Mouse (Mus musculus) neural tube, embryonic 15.5 days (tissue): Measurements from ENCODE around the gene Dnah17. TPM values are rescaled to one million over a fixed set of nuclear protein-coding genes. Genes with fewer than 3 reads are reported as not detected.

Experiments used
- ATAC-seq: fragments of 200-750 bp; cut with Nextera tagmentation; 2 replicates; pipeline ENCODE4 v1.8.0; 2017; ENCODE audit warnings: mild to moderate bottlenecking, moderate TSS enrichment, moderate library complexity; ENCODE audit not compliant: low FRiP score
- H3K27ac ChIP-seq: fragments of 300-500 bp; sonication (generic); replicated peaks from 2 replicates; pipeline ENCODE4 v1.5.1; 2015; ENCODE audit warnings: mild to moderate bottlenecking, inconsistent platforms
- H3K27me3 ChIP-seq: fragments of 300-500 bp; sonication (generic); replicated peaks from 2 replicates; pipeline ENCODE4 v1.6.1; 2015; ENCODE audit warnings: inconsistent platforms
- H3K36me3 ChIP-seq: fragments of 300-500 bp; sonication (generic); 2 replicates; pipeline ENCODE4 v1.6.1; 2015; ENCODE audit warnings: inconsistent platforms
- H3K4me1 ChIP-seq: fragments of 300-500 bp; sonication (generic); 2 replicates; pipeline ENCODE4 v1.6.1; 2015; ENCODE audit warnings: inconsistent platforms
- H3K4me2 ChIP-seq: fragments of 300-500 bp; sonication (generic); 2 replicates; pipeline ENCODE4 v1.6.1; 2015; ENCODE audit warnings: inconsistent platforms, mild to moderate bottlenecking, moderate library complexity
- H3K4me3 ChIP-seq: fragments of 300-500 bp; sonication (generic); replicated peaks from 2 replicates; pipeline ENCODE4 v1.5.1; 2015; ENCODE audit warnings: mild to moderate bottlenecking, inconsistent platforms
- H3K9ac ChIP-seq: fragments of 300-500 bp; sonication (generic); replicated peaks from 2 replicates; pipeline ENCODE4 v1.6.1; 2015; ENCODE audit warnings: mild to moderate bottlenecking, inconsistent platforms
- H3K9me3 ChIP-seq: fragments of 300-500 bp; sonication (generic); replicated peaks from 2 replicates; pipeline ENCODE4 v1.6.1; 2016; ENCODE audit warnings: inconsistent platforms
- WGBS: fragments of 180-500 bp; shearing (Covaris S2); methylation state at CpG from one replicate; pipeline ENCODE4 v1.1.7; 2015; ENCODE audit warnings: mixed read lengths; 5-methylcytosine and 5-hydroxymethylcytosine counted together
- polyA plus RNA-seq: library from polyadenylated mRNA; unstranded; fragments of >200 nt; fragmentation: Nextera tagmentation; extraction: Ambion mirVana; gene quantifications from 2 replicates; pipeline ENCODE4 v1.2.1, GENCODE M21; 2015

Dnah17 gene
- polyA plus RNA-seq = 0.19 and 0.28 TPM in 2 replicates

- H3K4me3 ChIP-seq = no peak within 1 kb of the TSS
- no peaks in the 10 kb centered on the region for H3K9me3 ChIP-seq
- H3K36me3 ChIP-seq = no peaks in the 10 kb centered on the region
- no peak within 1 kb of the TSS for H3K9ac ChIP-seq
- H3K4me2 ChIP-seq = no peak within 1 kb of the TSS
- H3K4me1 ChIP-seq = peaks cover 20% of the 10 kb centered on the region
- WGBS = 90% methylated on average over 7 of the region's 7 CpGs
- no peak for ATAC-seq
- no peaks in the 10 kb centered on the region for H3K27me3 ChIP-seq
- H3K27ac ChIP-seq = no peak within 1 kb of the TSS
Measured at GRCm38 (mm10) chr11:118130534-118130933, at the start of gene Dnah17. TSS of gene Dnah17 (minus strand) at chr11:118130634.

- no peak overlapping the region for H3K9ac ChIP-seq
- H3K4me3 ChIP-seq = no peak overlapping the region
- H3K4me1 ChIP-seq = no peaks in the 10 kb centered on the region
- no peaks in the 10 kb centered on the region for H3K27me3 ChIP-seq
- no peak overlapping the region for H3K27ac ChIP-seq
- H3K36me3 ChIP-seq = peaks cover 88% of the 10 kb centered on the region
- no peak overlapping the region for H3K4me2 ChIP-seq
- H3K9me3 ChIP-seq = no peaks in the 10 kb centered on the region
- ATAC-seq = no peak
- 89% methylated on average over 7 of the region's 7 CpGs for WGBS
Measured at GRCm38 (mm10) chr11:118180199-118180598, 49.8 kb upstream of the Dnah17 start.

GRCm38 (mm10) chr11:118178236-118178635 lies 47.8 kb upstream of the Dnah17 start:
- ATAC-seq = no peak
- no peak overlapping the region for H3K4me2 ChIP-seq
- H3K9me3 ChIP-seq = no peaks in the 10 kb centered on the region
- WGBS = 87% methylated on average over 5 of the region's 5 CpGs
- H3K4me3 ChIP-seq = no peak overlapping the region
- H3K27ac ChIP-seq = no peak overlapping the region
- no peaks in the 10 kb centered on the region for H3K4me1 ChIP-seq
- peaks cover 83% of the 10 kb centered on the region for H3K36me3 ChIP-seq
- H3K27me3 ChIP-seq = no peaks in the 10 kb centered on the region
- no peak overlapping the region for H3K9ac ChIP-seq

- no peaks in the 10 kb centered on the region for H3K27me3 ChIP-seq
- H3K4me3 ChIP-seq = no peak overlapping the region
- no peak overlapping the region for H3K4me2 ChIP-seq
- 88% methylated on average over 7 of the region's 7 CpGs for WGBS
- no peak for ATAC-seq
- no peak overlapping the region for H3K27ac ChIP-seq
- H3K9me3 ChIP-seq = no peaks in the 10 kb centered on the region
- no peak overlapping the region for H3K9ac ChIP-seq
- no peaks in the 10 kb centered on the region for H3K4me1 ChIP-seq
- H3K36me3 ChIP-seq = peaks cover 65% of the 10 kb centered on the region
Measured at GRCm38 (mm10) chr11:118174752-118175151, 44.3 kb upstream of the Dnah17 start.

GRCm38 (mm10) chr11:118172768-118173167 lies 42.3 kb upstream of the Dnah17 start:
- no peak for ATAC-seq
- Histone ChIP-seq H3K4me2 (no peak overlapping the region), H3K27ac (no peak overlapping the region), H3K9me3 (no peaks in the 10 kb centered on the region), H3K36me3 (peaks cover 68% of the 10 kb centered on the region), H3K4me3 (no peak overlapping the region), H3K27me3 (no peaks in the 10 kb centered on the region), H3K9ac (no peak overlapping the region), H3K4me1 (no peaks in the 10 kb centered on the region)
- WGBS = 86% methylated on average over 5 of the region's 5 CpGs

- 87% methylated on average over 5 of the region's 5 CpGs for WGBS
- Histone ChIP-seq H3K36me3 (peaks cover 68% of the 10 kb centered on the region), H3K4me2 (no peak overlapping the region), H3K4me3 (no peak overlapping the region), H3K27me3 (no peaks in the 10 kb centered on the region), H3K9ac (no peak overlapping the region), H3K9me3 (no peaks in the 10 kb centered on the region), H3K27ac (no peak overlapping the region), H3K4me1 (no peaks in the 10 kb centered on the region)
- no peak for ATAC-seq
Measured at GRCm38 (mm10) chr11:118170333-118170732, 39.9 kb upstream of the Dnah17 start.

GRCm38 (mm10) chr11:118168714-118169113 lies 38.3 kb upstream of the Dnah17 start:
- Histone ChIP-seq H3K9ac (no peak overlapping the region), H3K4me2 (no peak overlapping the region), H3K4me1 (no peaks in the 10 kb centered on the region), H3K9me3 (no peaks in the 10 kb centered on the region), H3K27ac (no peak overlapping the region), H3K27me3 (no peaks in the 10 kb centered on the region), H3K4me3 (no peak overlapping the region), H3K36me3 (peaks cover 70% of the 10 kb centered on the region)
- 66% methylated on average over 9 of the region's 9 CpGs for WGBS
- ATAC-seq = no peak

- no peaks in the 10 kb centered on the region for H3K27me3 ChIP-seq
- H3K4me2 ChIP-seq = no peak overlapping the region
- H3K9me3 ChIP-seq = no peaks in the 10 kb centered on the region
- H3K4me3 ChIP-seq = no peak overlapping the region
- no peaks in the 10 kb centered on the region for H3K4me1 ChIP-seq
- peaks cover 67% of the 10 kb centered on the region for H3K36me3 ChIP-seq
- no peak overlapping the region for H3K9ac ChIP-seq
- H3K27ac ChIP-seq = no peak overlapping the region
- ATAC-seq = no peak
- WGBS = 86% methylated on average over 5 of the region's 5 CpGs
Measured at GRCm38 (mm10) chr11:118166626-118167025, 36.2 kb upstream of the Dnah17 start.

GRCm38 (mm10) chr11:118165681-118166080 lies 35.2 kb upstream of the Dnah17 start:
- Histone ChIP-seq H3K9me3 (no peaks in the 10 kb centered on the region), H3K36me3 (peaks cover 67% of the 10 kb centered on the region), H3K27ac (no peak overlapping the region), H3K27me3 (no peaks in the 10 kb centered on the region), H3K4me2 (no peak overlapping the region), H3K4me1 (peaks cover 2% of the 10 kb centered on the region; the same call in 1 of the 2 replicates), H3K4me3 (no peak overlapping the region), H3K9ac (no peak overlapping the region)
- 59% methylated on average over 11 of the region's 11 CpGs for WGBS
- ATAC-seq = no peak

- ATAC-seq = no peak
- Histone ChIP-seq H3K27ac (no peak overlapping the region), H3K4me3 (no peak overlapping the region), H3K9ac (no peak overlapping the region), H3K4me1 (peaks cover 2% of the 10 kb centered on the region; the same call in 1 of the 2 replicates), H3K9me3 (no peaks in the 10 kb centered on the region), H3K36me3 (peaks cover 58% of the 10 kb centered on the region), H3K4me2 (no peak overlapping the region), H3K27me3 (no peaks in the 10 kb centered on the region)
- WGBS = 84% methylated on average over 8 of the region's 8 CpGs
Measured at GRCm38 (mm10) chr11:118164566-118164965, 34.1 kb upstream of the Dnah17 start.

GRCm38 (mm10) chr11:118162245-118162644 lies 31.8 kb upstream of the Dnah17 start:
- H3K27ac ChIP-seq = no peak overlapping the region
- WGBS = 78% methylated on average over 10 of the region's 10 CpGs

GRCm38 (mm10) chr11:118161240-118161639 lies 30.8 kb upstream of the Dnah17 start:
- no peak overlapping the region for H3K4me2 ChIP-seq
- no peak overlapping the region for H3K4me3 ChIP-seq
- ATAC-seq = no peak
- H3K27me3 ChIP-seq = no peaks in the 10 kb centered on the region
- no peaks in the 10 kb centered on the region for H3K9me3 ChIP-seq
- 79% methylated on average over 6 of the region's 6 CpGs for WGBS
- H3K36me3 ChIP-seq = peaks cover 27% of the 10 kb centered on the region
- no peak overlapping the region for H3K27ac ChIP-seq
- no peak overlapping the region for H3K9ac ChIP-seq
- peaks cover 2% of the 10 kb centered on the region; the same call in 1 of the 2 replicates for H3K4me1 ChIP-seq

More at GRCm38 (mm10) chr11:118162245-118162644, 31.8 kb upstream of the Dnah17 start:
- no peak for ATAC-seq
- H3K27me3 ChIP-seq = no peaks in the 10 kb centered on the region
- peaks cover 2% of the 10 kb centered on the region; the same call in 1 of the 2 replicates for H3K4me1 ChIP-seq
- H3K4me3 ChIP-seq = no peak overlapping the region
- no peaks in the 10 kb centered on the region for H3K9me3 ChIP-seq
- H3K36me3 ChIP-seq = peaks cover 37% of the 10 kb centered on the region
- no peak overlapping the region for H3K9ac ChIP-seq
- H3K4me2 ChIP-seq = no peak overlapping the region
